Mouse (Mus musculus) cerebellum, postnatal 25 days (tissue): ENCODE data around the gene Avpr1b.

ENCODE experiments used
- DNase-seq, 2 experiments: peaks; one replicate each; pipeline ENCODE4 v3.0.0; 2021; ENCODE audit warnings: mixed read lengths in 2 of 2

The Avpr1b gene

GRCm38 (mm10) chr1:131619348-131619747, 20.3 kb downstream of the Avpr1b start:
- no peak for DNase-seq

- DNase-seq: no peak
Measured at GRCm38 (mm10) chr1:131623644-131624043, 24.6 kb downstream of the Avpr1b start.

GRCm38 (mm10) chr1:131624175-131624835, 25.3 kb downstream of the Avpr1b start:
- DNase-seq: no peak

- no peak for DNase-seq
Measured at GRCm38 (mm10) chr1:131626200-131626599, 27.2 kb downstream of the Avpr1b start.

GRCm38 (mm10) chr1:131632216-131632615, 33.2 kb downstream of the Avpr1b start:
- peak in 1 of 2 experiments; percentile 26 for DNase-seq

- DNase-seq: no peak
Measured at GRCm38 (mm10) chr1:131634495-131634894, 35.5 kb downstream of the Avpr1b start.

- no peak for DNase-seq
Measured at GRCm38 (mm10) chr1:131637791-131638540, 38.9 kb downstream of the Avpr1b start, which contains the start of gene Ctse. TSS of gene Ctse (plus strand) at chr1:131638306.

GRCm38 (mm10) chr1:131638541-131639421, 39.7 kb downstream of the Avpr1b start:
- DNase-seq: no peak

- DNase-seq: no peak
Measured at GRCm38 (mm10) chr1:131640062-131640461, 41.0 kb downstream of the Avpr1b start.

- no peak for DNase-seq
Measured at GRCm38 (mm10) chr1:131641565-131641964, 42.5 kb downstream of the Avpr1b start.

- DNase-seq: no peak
Measured at GRCm38 (mm10) chr1:131642251-131642650, 43.2 kb downstream of the Avpr1b start.

- DNase-seq: no peak
Measured at GRCm38 (mm10) chr1:131652670-131653443, 53.8 kb downstream of the Avpr1b start.

GRCm38 (mm10) chr1:131655601-131656000, 56.6 kb downstream of the Avpr1b start:
- DNase-seq: no peak

- peak; percentile 90 to 95 for DNase-seq
Measured at GRCm38 (mm10) chr1:131657945-131658354, 58.9 kb downstream of the Avpr1b start.

GRCm38 (mm10) chr1:131659512-131660085, 60.6 kb downstream of the Avpr1b start:
- no peak for DNase-seq

GRCm38 (mm10) chr1:131660266-131660665, 61.2 kb downstream of the Avpr1b start:
- no peak for DNase-seq

- no peak for DNase-seq
Measured at GRCm38 (mm10) chr1:131660716-131661472, 61.9 kb downstream of the Avpr1b start.
